Mouse (Mus musculus): ENCODE data around the gene Chn2. TPM values are rescaled to one million over a fixed set of nuclear protein-coding genes. Genes with fewer than 3 reads are reported as not detected.

Gene Chn2
- polyA plus RNA-seq, 1 experiment from 2014 or later, result 17.1 TPM

- H3K36me3 ChIP-seq (ENCODE audit: insufficient read depth, low read length), result no peaks in the 10 kb centered on the region
- WGBS, result 28% methylated on average over 9 of the region's 9 CpGs
- H3K27ac ChIP-seq (ENCODE audit: low read length), result peak overlapping the region; percentile 76
- peaks cover 29% of the 10 kb centered on the region for H3K4me1 ChIP-seq (ENCODE audit: insufficient read depth, low read length)
- no peak overlapping the region for H3K4me3 ChIP-seq (ENCODE audit: low read length)
- no peak overlapping the region for H3K9ac ChIP-seq (replicated peaks; ENCODE audit: low read length)
- no peaks in the 10 kb centered on the region for H3K9me3 ChIP-seq (ENCODE audit: low read length)
- no peak overlapping the region for H3K4me2 ChIP-seq (replicated peaks; ENCODE audit: low read depth, low read length)
- H3K27me3 ChIP-seq (ENCODE audit: insufficient read depth, low read length), result no peaks in the 10 kb centered on the region
- peak; percentile 46 for ATAC-seq (ENCODE audit: low FRiP score, low TSS enrichment)
Measured at GRCm38 (mm10) chr6:54333652-54334396, 294.5 kb downstream of the Chn2 start.

DNA sequence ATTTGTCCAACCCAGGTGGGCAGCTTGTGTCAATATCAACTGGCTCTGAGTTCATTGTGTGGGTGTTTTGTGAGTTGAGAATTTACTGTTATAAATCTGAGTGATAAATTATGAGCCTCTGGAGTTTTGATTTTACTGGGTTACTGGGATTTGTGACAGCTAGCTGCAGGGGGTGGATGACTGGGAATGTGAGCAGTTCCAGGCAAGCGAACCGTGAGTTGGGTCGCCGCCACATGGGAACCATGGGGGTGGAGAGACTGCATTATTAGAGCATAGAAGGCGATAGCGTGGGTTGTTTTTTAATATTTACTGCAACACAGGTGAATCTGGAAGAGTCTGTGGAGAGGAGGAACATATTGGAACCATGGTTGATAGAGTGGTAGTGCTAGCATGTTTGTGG, 298.0 kb downstream of the Chn2 start:
- no peak overlapping the region for H3K4me2 ChIP-seq (replicated peaks; ENCODE audit: low read depth, low read length)
- no peaks in the 10 kb centered on the region for H3K36me3 ChIP-seq (ENCODE audit: insufficient read depth, low read length)
- H3K27me3 ChIP-seq (ENCODE audit: insufficient read depth, low read length), result no peaks in the 10 kb centered on the region
- no peaks in the 10 kb centered on the region for H3K9me3 ChIP-seq (ENCODE audit: low read length)
- H3K4me1 ChIP-seq (ENCODE audit: insufficient read depth, low read length), result peaks cover 9% of the 10 kb centered on the region
- no peak overlapping the region for H3K9ac ChIP-seq (replicated peaks; ENCODE audit: low read length)
- no peak for ATAC-seq (ENCODE audit: low FRiP score, low TSS enrichment)
- H3K27ac ChIP-seq (ENCODE audit: low read length), result no peak overlapping the region
- no peak overlapping the region for H3K4me3 ChIP-seq (ENCODE audit: low read length)
- 63% methylated on average over 6 of the region's 6 CpGs for WGBS

DNA sequence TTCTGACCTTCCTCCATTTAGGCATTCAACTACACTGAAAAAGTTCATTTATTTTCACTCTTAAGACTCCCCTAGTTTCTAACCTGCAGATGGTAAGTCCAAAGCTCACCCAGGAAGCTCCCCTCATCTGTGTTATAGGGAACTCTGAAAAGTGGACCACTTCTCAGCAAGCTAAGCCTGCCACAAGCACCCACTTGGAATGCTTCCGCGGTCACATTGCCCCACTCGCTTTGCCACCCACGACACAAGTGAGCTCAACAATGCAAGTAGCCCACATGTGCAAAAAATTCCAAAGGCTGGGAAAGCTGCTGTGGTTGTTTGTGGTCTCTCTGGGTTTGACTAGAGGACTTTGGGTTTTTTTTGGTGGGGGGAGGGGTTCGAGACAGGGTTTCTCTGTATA, 301.8 kb downstream of the Chn2 start:
- H3K27me3 ChIP-seq (ENCODE audit: insufficient read depth, low read length), result no peaks in the 10 kb centered on the region
- no peak overlapping the region for H3K27ac ChIP-seq (ENCODE audit: low read length)
- no peak overlapping the region for H3K9ac ChIP-seq (replicated peaks; ENCODE audit: low read length)
- no peak for ATAC-seq (ENCODE audit: low FRiP score, low TSS enrichment)
- no peaks in the 10 kb centered on the region for H3K4me1 ChIP-seq (ENCODE audit: insufficient read depth, low read length)
- WGBS, result 90% methylated on average over 5 of the region's 5 CpGs
- H3K4me3 ChIP-seq (ENCODE audit: low read length), result no peak overlapping the region
- no peaks in the 10 kb centered on the region for H3K9me3 ChIP-seq (ENCODE audit: low read length)
- H3K4me2 ChIP-seq (replicated peaks; ENCODE audit: low read depth, low read length), result no peak overlapping the region
- H3K36me3 ChIP-seq (ENCODE audit: insufficient read depth, low read length), result no peaks in the 10 kb centered on the region

DNA sequence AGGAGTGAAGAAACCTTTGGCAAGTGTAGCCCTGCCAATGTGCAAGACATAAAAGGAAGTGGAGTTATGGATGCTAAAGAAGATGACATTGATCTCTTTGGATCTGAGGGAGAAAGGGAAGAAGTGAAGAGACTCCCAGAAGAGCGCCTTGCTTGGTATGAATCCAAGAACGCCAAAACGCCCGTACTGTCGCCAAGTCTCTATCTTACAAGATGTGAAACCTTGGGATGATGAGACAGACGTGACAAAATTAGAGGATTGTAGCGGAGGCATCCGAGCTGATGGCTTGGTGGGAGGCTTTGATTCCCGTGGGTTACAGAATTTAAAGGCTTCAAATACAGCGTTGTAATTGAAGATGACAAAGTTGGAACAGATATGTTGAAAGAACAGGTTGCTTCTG, 302.9 kb downstream of the Chn2 start:
- H3K27ac ChIP-seq (ENCODE audit: low read length), result no peak overlapping the region
- H3K27me3 ChIP-seq (ENCODE audit: insufficient read depth, low read length), result no peaks in the 10 kb centered on the region
- H3K4me3 ChIP-seq (ENCODE audit: low read length), result no peak overlapping the region
- H3K4me2 ChIP-seq (replicated peaks; ENCODE audit: low read depth, low read length), result no peak overlapping the region
- no peaks in the 10 kb centered on the region for H3K4me1 ChIP-seq (ENCODE audit: insufficient read depth, low read length)
- 92% methylated on average over 10 of the region's 10 CpGs for WGBS
- H3K9me3 ChIP-seq (ENCODE audit: low read length), result no peaks in the 10 kb centered on the region
- no peak overlapping the region for H3K9ac ChIP-seq (replicated peaks; ENCODE audit: low read length)
- no peak for ATAC-seq (ENCODE audit: low FRiP score, low TSS enrichment)
- H3K36me3 ChIP-seq (ENCODE audit: insufficient read depth, low read length), result no peaks in the 10 kb centered on the region

Other genes starting within 250 kb of the Chn2 start
- 83.7 and 86.5 TPM in 2 replicates for gene Tril, start 218.7 kb upstream of the Chn2 start, polyA plus RNA-seq (2015; fragmentation: Nextera tagmentation; extraction: Ambion mirVana)
- 0.35 TPM in 2 replicates for gene Cpvl, start 60.9 kb upstream of the Chn2 start, polyA plus RNA-seq (2015; fragmentation: Nextera tagmentation; extraction: Ambion mirVana)

Measured in kidney, embryonic 16.5 days (tissue).